Mouse (Mus musculus) kidney, postnatal 25 days (tissue): ENCODE measurements around the gene Evc2.

Experiments
- DNase-seq, 2 experiments: peaks; one replicate each; pipeline ENCODE4 v3.0.0; 2021; ENCODE audit warnings: mixed read lengths in 2 of 2

Evc2 gene

DNA sequence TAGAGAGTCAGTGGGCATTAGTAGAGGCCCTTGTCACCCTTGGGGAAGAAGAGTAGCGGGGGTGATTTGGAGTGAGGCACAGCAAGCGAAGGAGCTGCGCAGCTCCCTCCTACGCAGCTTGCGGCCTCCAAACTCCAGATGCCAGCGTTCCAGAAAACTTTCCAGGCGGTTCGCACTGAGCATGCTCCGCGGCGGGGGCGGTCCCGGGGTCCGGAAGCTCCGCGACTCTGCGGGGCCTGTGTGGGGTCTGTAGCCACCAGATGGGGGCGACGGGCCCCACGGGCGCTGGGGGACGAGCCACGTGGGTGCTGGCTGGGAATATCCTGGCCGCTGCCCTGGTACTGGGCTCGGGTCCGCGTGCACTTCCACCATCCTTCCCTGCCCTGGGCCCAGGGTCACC is at the start of gene Evc2:
Gene Evc2, plus strand, starts transcription at position 212 of the 400 bp plus-strand sequence.
- DNase-seq: peak; percentile 79 to 88

DNA sequence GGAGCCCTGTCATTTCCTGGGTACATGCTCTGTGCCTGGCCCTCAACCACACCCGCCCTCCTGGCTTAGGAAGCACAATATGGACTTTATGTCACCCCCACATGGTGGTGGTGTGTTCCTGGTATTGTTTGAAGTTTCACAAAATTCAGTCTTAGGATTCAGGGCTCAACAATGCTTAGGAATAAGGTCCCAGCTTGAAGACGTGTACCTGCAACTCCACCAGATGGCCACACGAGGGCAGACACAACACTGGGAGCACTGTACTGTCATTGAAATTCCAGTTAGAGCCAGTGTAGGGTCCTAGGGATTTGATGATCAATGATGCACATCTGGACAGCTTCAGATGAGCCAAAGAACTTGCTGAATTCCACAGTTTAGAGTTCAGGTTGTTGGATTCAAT is 49.1 kb upstream of the Evc2 start:
- DNase-seq: peak in 1 of 2 experiments; percentile 52

DNA sequence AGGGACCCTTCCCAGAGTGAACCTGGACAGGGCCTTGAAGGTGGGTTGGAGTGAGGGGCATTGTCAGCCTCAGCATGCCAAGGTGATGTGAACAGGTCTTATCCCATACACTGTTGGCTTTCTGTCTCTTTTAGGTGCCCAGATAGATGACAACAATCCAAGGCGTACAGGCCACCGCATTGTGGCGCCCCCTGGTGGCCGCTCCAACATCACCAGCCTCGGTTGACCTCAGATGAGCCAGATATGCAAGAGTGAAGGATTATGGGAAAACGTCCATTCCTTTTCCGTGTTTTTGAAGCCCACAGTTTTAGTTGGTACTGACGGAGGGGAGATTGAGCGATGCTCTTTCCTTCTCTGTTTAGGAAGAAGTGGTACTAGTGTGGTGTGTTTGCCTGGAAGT is 47.3 kb upstream of the Evc2 start:
- no peak for DNase-seq

DNA sequence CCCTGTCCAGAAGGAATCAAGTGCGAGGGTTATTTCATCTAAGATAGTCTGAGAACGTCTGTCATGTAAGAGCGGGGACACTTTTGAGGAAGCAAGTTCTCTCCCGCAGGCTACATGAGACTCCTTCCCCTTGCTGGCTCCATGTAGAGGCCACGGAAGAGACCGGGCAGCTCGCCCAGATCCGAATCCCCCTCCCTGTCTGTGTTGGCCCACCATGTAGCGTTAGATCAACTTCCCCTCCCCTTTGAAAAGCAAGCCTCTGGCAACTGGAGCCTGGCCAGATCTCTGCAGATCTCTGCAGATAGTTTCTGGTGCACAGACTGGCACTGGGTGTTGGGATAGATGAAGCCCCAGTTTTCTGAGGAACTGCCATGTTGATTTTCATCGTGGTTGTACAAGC is 41.6 kb upstream of the Evc2 start:
- no peak for DNase-seq

DNA sequence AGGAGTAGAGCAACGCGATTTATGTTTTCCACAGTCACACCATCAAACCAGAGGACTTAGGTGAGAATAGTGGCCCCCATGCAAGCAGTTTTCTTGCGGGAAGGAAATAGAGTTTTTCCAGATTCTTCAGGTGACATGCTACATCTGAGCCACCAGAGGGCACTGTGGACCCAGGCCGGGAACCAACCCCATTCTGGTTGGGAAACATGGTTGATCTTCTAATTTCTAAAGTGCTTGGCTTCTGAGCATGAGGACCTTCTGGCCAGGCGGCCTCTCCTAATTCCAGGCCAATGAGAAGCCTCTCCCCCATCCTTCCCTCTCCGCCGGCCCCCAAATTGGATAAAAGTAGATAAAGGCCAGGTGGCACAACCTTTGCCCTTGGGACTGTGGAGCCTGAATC is 39.9 kb upstream of the Evc2 start:
- DNase-seq: peak; percentile 40 to 43

DNA sequence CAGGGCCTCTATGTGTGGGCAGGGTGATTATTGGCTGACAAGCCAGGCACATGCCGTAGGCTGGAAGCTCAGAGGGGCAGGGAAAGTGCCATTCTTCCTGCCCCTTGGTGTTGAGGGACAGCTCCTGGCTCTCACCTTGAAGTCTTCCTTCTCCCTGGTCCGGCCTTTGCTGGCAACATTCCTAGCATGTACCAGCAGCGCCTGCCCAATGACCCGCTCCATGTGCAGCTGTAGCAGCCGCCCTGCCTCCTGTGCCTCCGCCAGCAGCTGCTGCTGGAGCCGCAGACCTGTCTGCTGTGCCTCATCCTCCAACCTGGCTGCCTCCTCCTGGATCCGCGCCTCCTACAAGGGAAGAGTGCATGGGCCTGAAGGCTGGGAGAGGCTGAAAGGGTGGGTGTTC is 28.3 kb upstream of the Evc2 start:
- DNase-seq: peak; percentile 20 to 65

DNA sequence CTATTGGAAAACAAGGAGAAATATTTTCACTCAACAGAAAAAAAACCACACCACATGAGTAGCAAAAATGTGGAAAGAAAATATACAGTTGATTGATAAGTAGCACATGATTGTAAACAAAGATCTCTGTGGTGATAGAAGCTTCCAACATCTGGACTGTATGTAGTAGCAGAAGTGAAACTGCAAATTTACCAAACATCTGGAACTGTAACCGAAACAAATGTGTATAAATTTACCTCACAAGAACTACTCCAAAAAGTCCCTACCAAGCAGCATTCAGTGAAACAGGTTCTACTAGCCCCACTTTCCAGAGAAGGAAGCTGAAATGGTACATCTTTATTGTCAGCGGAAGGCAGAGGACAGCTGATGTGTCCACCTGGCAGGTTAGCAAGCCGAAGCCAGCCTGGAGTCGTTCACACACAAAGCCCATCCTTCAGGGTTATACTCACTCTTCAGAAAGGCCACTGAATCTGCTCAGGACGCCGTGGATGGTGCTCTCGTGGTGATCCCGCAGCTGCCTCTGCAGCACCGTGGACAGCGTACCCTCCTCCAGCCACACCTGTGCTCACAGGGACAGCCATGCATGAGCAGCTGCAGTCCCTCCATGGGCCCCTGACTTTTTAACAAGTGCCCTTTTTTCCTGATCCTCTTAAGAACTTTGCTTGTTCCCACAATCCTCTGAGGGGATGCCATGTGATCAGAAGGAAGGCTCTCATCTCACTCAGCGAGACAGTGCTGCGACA is 25.1 kb upstream of the Evc2 start:
- DNase-seq: no peak

DNA sequence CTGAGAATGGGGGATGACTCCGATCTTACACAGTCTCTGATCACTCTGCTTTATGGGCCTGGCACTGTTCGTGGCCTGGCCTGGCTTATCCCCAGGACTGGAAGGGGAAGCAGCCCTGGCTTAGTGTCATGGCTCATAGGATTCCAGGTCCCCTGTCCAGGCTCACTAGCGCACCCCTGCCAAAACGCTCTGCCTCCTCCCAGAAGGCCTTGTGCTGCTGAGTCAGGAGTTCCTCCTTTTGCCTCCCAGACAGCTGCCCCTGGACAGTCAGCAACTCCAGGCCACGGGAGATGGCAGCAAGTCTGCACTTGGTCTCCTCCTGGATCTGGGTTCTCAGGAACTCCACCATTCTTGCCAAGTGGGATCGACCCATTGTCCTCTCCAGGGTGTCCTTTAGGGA is 19.6 kb upstream of the Evc2 start:
- DNase-seq: peak; percentile 14 to 59

DNA sequence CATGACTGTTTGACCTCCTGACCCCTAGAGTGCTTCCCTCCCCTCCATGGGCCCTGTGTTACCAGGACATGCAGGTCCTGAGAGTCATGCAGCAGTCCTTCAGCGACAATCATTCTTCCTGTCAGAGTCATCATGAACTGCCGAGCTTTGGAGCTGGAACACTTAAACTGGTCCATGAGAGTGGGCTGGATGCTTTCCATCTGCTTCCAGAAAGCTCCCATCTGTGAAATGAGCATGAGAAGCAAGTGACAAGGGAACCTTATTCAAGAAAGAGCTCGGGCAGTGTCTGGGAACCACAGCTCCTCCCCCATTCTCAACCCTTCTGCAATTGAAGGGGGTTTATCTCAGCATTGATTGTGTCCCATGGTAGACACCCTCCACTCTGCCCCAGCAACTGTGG is 18.1 kb upstream of the Evc2 start:
- no peak for DNase-seq

DNA sequence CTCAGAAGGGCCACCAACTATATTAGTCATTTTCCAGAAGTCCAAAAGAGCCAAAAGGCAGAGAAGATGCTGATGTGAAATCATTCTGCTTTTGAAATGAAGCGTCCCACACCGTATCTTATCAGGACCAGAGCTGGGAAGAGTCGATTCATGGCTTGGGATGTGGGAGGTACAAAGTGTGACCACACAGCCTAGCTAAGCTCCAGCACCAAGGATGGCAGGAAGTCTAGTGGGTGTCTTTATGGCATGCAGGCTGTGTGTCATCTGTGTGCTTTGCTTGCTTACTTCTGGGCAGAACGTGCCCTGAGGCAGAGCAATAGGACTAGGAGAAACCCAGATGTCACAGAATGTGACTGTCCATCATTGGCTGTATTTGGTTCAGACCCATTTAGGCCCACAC is 17.5 kb upstream of the Evc2 start:
- no peak for DNase-seq

DNA sequence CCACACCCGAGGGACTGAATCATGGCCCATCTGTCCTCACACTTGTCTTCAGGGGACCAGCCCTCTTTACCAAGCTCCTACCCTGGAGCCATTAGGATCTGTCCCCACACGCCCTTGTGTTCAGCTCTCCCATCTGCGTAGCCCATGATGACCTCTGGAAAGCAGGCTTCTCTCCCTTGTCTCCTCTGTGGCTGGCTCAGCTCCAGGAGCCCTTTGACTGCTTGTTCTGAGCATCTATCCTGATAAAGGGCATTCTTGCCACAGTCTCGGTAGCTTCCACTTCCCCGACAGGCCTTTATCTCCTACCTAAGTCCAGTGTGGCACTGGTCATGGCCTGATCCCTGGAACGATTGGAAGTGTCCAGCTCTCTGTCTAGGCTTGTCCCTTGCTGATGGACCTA is 11.6 kb upstream of the Evc2 start:
- DNase-seq: peak; percentile 78 to 83

DNA sequence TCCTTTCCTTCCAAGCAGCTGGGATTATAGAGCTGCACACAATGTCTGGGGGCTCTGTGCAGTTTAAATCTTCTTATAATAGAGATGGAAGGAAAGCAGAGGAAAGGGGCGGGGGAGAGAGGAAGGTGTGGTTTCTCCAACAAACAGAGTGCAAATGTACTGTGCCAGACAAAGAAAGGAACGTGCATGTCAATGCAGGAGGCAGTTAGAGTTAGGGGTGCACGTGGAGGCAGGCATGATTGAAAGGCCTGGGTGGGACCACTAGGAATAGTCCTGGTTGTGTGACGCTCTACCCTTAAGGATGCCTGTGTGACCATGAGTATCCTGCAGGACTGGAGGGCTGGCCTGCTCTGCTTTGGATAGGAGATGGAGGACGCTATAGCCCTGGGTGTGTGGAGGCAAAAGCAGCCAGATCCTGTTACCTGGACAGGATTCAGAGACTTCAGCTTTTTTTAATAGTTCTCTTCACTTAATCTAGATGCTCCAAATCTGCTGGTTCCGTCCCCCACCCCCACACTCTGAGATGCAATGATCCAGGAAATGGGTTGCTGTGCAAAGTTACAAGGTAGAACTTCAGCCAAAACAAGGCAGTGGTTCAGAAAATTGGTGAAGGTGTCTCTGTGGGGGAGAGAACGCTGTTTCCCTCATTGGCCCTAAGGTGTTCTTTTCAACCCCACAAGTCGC is 7.7 kb upstream of the Evc2 start:
- peak in 1 of 2 experiments; percentile 70 for DNase-seq

DNA sequence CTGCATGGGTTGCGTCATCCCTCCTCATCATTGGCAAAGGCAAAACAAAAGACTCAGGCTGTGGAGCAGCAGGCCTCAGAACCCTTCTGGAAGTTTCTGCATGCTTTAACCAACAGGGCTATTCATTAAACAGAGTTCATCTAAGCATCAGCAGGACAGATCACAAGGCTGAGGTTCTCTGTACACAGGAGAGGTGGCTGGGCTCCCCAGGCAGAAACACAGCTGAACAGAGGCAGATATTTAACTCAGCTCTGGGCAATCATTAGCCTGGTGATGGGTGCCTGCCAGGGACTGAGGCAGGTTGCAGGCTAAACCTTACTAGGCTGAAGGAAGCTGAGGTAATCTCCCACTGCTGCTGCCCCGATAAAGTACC is 7.2 kb upstream of the Evc2 start:
- peak; percentile 91 to 94 for DNase-seq

DNA sequence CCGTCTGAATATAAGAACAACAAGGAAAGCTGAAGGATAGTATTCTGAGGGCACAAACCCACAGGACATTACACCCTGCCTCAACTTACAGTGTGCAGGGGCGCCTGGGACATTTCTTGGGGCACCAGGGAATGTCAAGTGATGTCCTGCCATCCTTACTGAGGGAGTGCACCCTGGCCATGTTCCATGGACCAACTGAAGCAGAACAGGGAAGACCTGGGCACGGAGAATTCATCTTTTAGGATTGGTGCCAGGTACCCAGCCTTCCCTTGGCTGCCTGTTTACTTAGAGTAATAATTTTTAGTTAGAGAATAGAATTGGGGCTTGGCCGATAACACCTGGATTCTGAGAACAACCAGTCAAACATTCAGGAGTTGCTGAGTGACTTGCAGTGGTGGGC is 6.2 kb upstream of the Evc2 start:
- peak; percentile 82 to 87 for DNase-seq

DNA sequence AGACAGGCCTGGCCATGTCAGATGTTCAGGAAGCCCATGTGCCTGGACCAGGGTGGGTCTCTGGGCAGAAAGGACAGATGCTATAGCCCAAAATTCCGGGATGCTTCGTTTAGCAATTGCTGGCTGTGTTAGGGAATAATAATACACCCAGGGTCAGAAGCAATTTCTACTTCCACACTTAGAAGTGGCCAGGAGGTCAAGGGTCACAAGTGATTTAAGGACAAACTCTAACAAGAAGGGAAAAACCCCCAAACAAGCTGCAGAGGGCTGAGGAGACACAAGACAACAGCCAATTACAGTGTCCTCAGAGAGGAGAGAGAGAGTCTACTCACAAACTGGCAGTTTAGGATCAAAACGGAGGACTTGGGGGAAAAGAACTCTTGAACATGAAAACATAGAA is 3.2 kb upstream of the Evc2 start:
- peak; percentile 33 to 53 for DNase-seq

DNA sequence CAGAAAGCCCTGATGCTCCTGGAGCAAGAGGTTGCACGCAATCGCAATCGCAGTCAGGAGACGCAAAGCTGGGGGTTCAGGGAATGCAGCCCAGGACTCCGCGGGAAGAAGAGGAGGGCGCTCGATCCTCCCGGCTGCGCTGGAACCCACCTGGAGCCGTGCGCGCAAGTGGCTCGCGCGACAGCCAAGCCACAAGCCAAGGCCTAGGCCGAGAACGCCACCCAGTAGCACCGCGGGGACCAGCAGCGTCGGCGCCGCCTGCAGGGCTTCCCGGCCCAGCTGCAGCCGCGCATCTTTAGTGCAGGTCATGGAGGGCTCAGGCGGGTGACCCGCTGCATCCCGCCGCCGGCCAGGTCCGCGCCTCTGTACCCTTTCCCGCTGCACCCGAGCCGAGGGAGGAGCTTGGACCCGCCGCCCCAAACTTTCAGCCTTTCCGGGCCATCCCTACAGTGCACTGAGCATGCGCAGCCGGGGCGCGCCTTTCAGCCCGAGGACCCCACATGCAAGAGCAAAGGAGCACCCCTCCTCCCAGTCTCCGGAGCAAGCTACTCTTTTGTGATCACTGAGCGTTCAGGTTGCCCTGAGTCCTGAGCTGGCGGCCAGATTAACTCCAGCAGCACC is 1.7 kb upstream of the Evc2 start, which contains the start of gene Evc:
Gene Evc, minus strand, starts transcription at position 410 of the 621 bp plus-strand sequence.
- DNase-seq: peak; percentile 84 to 88

DNA sequence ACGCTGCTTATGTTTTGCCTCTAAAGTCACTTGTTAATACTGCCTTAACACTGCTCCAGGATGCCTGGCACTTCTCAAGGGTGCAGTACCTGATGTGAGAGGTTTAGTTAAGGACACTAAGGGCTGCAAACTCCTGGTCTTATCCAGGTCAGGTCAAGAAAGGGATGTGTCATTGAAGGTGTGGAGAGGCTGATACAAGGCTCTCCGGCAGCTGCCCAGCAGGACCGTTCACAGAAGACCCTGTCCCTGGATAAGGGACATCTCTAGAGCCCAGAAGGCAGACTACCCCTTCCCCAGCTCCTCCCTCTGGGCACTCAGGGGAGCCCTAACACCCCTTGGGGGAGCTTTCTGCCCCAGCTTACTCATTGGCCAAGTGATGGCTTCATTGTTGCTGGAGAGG is 603 bp upstream of the Evc2 start:
- DNase-seq: no peak

DNA sequence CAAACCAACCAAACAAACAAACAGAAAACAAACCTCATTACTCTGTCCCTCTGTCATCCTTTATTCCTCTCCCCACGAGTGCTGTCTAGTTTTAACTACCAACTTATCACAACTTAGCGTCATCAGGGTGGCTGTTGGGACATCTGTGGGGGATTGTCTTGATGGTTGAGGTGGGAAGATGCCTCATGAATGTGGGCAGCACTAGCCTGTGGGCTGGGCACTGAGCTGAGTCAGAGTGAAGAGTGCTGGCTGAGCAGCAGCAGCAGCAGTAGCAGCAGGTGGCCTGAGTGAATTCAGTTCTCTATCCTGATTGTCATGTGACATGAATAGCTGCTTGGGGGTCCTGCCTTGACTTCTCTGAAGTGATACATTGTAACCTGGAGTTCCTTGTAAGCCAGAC is 5.7 kb downstream of the Evc2 start:
- peak in 1 of 2 experiments; percentile 19 for DNase-seq

DNA sequence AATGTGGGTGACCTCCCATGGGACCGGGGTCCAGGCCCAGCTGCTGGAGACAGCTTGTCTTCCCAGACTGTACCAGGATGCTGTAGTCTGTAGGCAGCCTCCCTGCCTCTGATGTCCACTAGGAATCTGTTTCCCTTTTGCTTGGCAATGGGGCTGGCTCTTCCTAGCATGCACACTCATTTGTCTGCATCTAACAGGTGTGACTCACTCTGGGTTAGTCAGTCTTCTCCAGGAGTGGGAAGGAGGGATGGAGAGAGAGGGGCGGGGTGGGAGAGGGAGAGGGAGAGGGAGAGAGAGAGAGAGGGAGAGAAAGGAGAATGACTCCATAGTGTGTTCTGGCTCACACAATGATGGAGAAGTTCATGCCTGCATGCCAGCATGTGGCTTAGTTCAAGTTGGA is 13.5 kb downstream of the Evc2 start:
- DNase-seq: peak in 1 of 2 experiments; percentile 17

DNA sequence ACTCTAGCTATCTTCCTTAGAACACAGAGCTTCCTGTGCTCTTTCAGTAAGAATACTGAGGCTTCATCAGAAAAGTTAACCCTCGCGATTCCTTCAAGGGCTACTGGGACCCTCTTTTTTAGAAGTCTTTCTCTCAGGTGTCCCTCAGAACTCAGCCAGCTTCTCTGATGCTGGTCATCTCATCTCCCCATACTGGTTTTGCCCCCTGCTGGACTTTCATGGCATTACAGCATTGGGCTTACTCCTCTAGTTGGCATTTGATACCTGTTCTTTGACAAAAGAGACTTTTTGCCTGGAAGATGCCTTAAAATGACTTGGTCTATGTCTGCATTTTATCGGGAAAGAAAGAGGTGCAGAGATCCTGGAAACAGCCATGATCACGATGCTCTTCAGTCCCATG is 16.1 kb downstream of the Evc2 start:
- DNase-seq: peak; percentile 75 to 88

DNA sequence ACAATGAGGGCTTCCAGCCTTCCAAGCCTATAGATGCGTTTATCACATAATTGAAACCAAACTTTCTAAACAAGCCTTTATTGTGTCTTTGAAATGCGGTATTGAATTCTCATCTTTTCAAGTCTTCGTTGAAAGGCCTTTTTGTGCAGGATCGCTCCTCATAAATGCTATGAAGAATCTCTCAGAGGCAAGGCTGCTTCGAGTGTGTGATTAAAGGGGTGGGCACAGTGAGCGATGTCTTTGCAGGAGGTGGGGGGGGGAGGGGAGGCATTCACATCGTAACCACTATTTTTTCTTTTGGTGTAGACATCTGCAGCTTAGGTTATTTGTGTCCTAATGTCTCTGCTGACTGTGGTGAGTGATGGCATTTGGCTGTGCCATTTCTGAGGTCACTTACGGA is 17.7 kb downstream of the Evc2 start:
- no peak for DNase-seq

DNA sequence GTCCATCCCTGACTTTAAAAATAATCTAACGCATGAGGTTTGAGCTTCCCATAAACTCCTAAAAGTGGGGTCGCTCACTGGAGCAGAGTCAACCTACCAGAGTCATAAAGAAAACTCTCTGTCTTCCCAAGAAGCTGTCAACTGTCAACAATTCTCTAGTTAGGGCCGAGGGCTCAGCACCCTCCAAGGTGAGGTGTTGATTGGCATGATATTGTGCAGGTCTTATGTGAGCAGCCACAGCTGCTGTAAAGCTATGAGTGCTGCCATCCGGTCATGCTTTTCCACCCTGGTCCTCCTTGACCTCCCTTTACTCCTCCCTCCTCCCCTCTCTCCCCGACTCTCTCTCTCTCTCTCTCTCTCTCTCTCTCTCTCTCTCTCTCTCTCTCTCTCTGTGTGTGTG is 24.3 kb downstream of the Evc2 start:
- DNase-seq: no peak

DNA sequence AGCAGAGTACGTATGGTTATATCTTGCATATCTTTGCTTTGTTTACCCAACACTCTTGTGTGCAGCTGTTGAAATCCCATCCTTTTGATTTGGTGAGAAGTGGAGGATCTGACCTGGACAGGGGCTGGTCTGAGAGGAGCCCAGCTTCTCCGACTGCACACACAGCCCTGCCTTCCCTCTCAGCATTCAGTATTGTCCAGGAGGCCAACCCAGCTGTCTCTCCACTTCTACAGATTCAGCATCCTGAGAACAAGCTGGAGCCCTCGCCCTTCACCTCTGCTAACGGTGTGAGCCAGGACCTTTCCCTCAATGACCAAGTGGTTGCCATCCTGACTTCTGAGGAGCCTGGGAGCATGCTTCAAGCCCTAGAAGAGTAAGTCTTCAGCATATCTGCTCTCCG is 25.0 kb downstream of the Evc2 start:
- no peak for DNase-seq

DNA sequence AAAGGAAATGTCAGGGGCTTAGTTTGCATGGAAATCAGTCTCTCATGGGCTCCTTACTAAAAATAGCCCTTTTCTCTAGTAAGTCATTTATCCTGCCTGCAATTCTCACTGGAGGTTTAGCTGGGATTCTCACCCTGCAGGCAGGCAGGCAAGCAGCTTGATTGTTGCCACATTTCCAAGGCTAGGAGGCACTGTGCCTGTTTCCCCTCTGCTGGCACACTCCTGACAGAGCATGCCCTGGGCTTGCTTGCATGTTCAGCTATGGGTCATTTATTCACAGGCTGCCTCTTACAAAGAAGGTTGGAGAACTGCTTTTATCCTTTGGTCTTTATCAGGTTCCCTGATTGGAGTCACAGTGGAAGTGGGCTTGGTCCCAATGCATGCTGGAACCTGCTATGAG is 27.5 kb downstream of the Evc2 start:
- DNase-seq: peak in 1 of 2 experiments; percentile 45
